ENCODE assay signal across 8 mouse cellular contexts in genomic region chr19:44640021-44640420, GRCm38 (mm10).
DNase-seq lines count a peak whose midpoint lies in the region; ATAC-seq and TF ChIP-seq lines count a peak whose summit lies in the region.

No protein-coding gene starts in this region.

- peak overlapping the region; percentile 22; the same call in 1 of the 2 replicates for H3K9ac ChIP-seq in forebrain, postnatal 0 days

- H3K4me3 ChIP-seq in heart, embryonic 10.5 days = peak overlapping the region; percentile 51
- peak overlapping the region; percentile 65 for H3K4me3 ChIP-seq in E14TG2a.4 (replicated peaks; ENCODE audit: low read length)
- peak overlapping the region; percentile 28 for H3K4me3 ChIP-seq in forebrain, postnatal 0 days (ENCODE audit: low read depth, low read length)
- H3K4me3 ChIP-seq in midbrain, embryonic 10.5 days = peak overlapping the region; percentile 55

- peak overlapping the region; percentile 9 for H3K27ac ChIP-seq in heart, embryonic 10.5 days
- H3K27ac ChIP-seq in forebrain, postnatal 0 days (ENCODE audit: low read depth, low read length) = no peak overlapping the region
- H3K27ac ChIP-seq in midbrain, embryonic 10.5 days (replicated peaks) = peak overlapping the region; percentile 75

- TF ChIP-seq CTCF in E14TG2a.4 (conservative IDR thresholded peaks at IDR 0.05; ENCODE audit: low read length) = no peak
- 0 out of 2 replicates have a peak, but pooled peaks have one; percentile 5 for TF ChIP-seq CTCF in forebrain, postnatal 0 days (IDR thresholded peaks at IDR 0.05; ENCODE audit: low read depth)

- no peak for DNase-seq in heart, embryonic 10.5 days (ENCODE audit: low spot score)
- DNase-seq in heart, adult 18-20 months = no peak
- no peak for DNase-seq in forebrain, postnatal 0 days
- peak; percentile 41 for DNase-seq in midbrain, embryonic 10.5 days (ENCODE audit: low spot score)
- DNase-seq in frontal cortex, postnatal 36 days (ENCODE audit: low spot score in 2 of 2) = no peak
- no peak for DNase-seq in urinary bladder, postnatal 36 days (ENCODE audit: low spot score in 2 of 2)

- under 1% methylated on average over 26 of the region's 26 CpGs for WGBS in heart, embryonic 10.5 days
- WGBS in forebrain, postnatal 0 days = 4% methylated on average over 26 of the region's 26 CpGs
- 1% methylated on average over 26 of the region's 26 CpGs for whole genome bisulfite sequencing in midbrain, embryonic 10.5 days

- peak overlapping the region; percentile 54 for H3K4me2 ChIP-seq in forebrain, postnatal 0 days (ENCODE audit: low read depth)

- H3K27me3 ChIP-seq in heart, embryonic 10.5 days (ENCODE audit: insufficient read depth, poor library complexity, severe bottlenecking) = peaks cover 92% of the 10 kb centered on the region
- H3K27me3 ChIP-seq in E14TG2a.4 (ENCODE audit: insufficient read depth, low read length) = peaks cover 83% of the 10 kb centered on the region
- H3K27me3 ChIP-seq in forebrain, postnatal 0 days (ENCODE audit: insufficient read depth, low read length) = peaks cover 6% of the 10 kb centered on the region
- H3K27me3 ChIP-seq in midbrain, embryonic 10.5 days (ENCODE audit: low read depth, poor library complexity, severe bottlenecking) = peaks cover 89% of the 10 kb centered on the region

- no peaks in the 10 kb centered on the region for H3K36me3 ChIP-seq in heart, embryonic 10.5 days
- no peaks in the 10 kb centered on the region for H3K36me3 ChIP-seq in E14TG2a.4 (ENCODE audit: insufficient read depth, low read length)
- no peaks in the 10 kb centered on the region for H3K36me3 ChIP-seq in forebrain, postnatal 0 days (ENCODE audit: insufficient read depth)
- no peaks in the 10 kb centered on the region for H3K36me3 ChIP-seq in midbrain, embryonic 10.5 days

- no peaks in the 10 kb centered on the region for H3K9me3 ChIP-seq in heart, embryonic 10.5 days
- H3K9me3 ChIP-seq in E14TG2a.4 (ENCODE audit: low read length) = peaks cover 3% of the 10 kb centered on the region; the same call in 1 of the 2 replicates
- no peaks in the 10 kb centered on the region for H3K9me3 ChIP-seq in forebrain, postnatal 0 days (ENCODE audit: low read length)
- no peaks in the 10 kb centered on the region for H3K9me3 ChIP-seq in midbrain, embryonic 10.5 days (replicated peaks)

- H3K4me1 ChIP-seq in heart, embryonic 10.5 days = peaks cover 15% of the 10 kb centered on the region
- H3K4me1 ChIP-seq in E14TG2a.4 (replicated peaks; ENCODE audit: low read depth, low read length) = peaks cover 29% of the 10 kb centered on the region
- H3K4me1 ChIP-seq in forebrain, postnatal 0 days (ENCODE audit: insufficient read depth) = 0 out of 2 replicates have a peak, but pooled peaks cover 5% of the 10 kb centered on the region
- H3K4me1 ChIP-seq in midbrain, embryonic 10.5 days = peaks cover 16% of the 10 kb centered on the region

- no peak for ATAC-seq in forebrain, postnatal 0 days
- no peak for ATAC-seq in activated CD4-positive, CD25-positive, alpha-beta regulatory T cell, adult 4 months
